Mouse (Mus musculus): ENCODE results near the gene Rad21l.

- TF ChIP-seq CTCF (conservative IDR thresholded peaks at IDR 0.05; ENCODE audit: low read length) (no peak), POU5F1 (IDR thresholded peaks at IDR 0.05; ENCODE audit: borderline replicate concordance, low read length) (no peak)
These were observed 58.4 kb downstream of the Rad21l start for GRCm38 (mm10) chr2:151609974-151610373.
